Mouse (Mus musculus) testis, adult 2 months (tissue): ENCODE measurements around the gene Chkb.

ENCODE experiments used
- CTCF ChIP-seq: fragments of 200-500 bp; IDR thresholded peaks from 2 replicates; pipeline ENCODE4 v1.5.1; 2012; ENCODE audit warnings: low read depth, mild to moderate bottlenecking, inconsistent platforms, low read length, moderate library complexity; ENCODE audit not compliant: control insufficient read depth, insufficient read depth, insufficient replicate concordance
- POLR2A ChIP-seq: fragments of 200-500 bp; IDR thresholded peaks from 2 replicates; pipeline ENCODE4 v1.6.1; 2012; ENCODE audit warnings: low read depth, mild to moderate bottlenecking, inconsistent platforms, low read length, moderate library complexity; ENCODE audit not compliant: control insufficient read depth

DNA sequence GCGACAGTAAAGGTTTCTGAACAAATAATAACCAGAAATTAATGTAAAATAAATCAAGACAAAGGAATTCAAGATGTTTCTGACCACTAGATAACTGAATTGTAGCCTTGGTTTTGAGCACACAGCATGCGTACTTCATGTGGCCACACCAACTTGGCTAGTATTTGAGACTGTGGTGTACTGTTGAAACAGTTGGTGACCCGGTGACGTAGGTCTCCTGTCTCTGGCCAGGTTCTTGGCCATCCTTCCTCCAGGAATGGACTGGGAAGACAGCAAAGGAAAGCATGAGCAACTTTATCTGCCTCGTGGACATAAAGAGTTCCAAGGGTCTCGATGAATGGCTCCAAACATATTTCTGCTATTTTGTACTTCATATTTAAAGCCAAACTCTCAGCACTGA lies 2.1 kb upstream of the Chkb start:
- TF ChIP-seq CTCF, result no peak
- TF ChIP-seq POLR2A, result no peak
